Mouse (Mus musculus) spleen, adult 2 months (tissue): Measurements from ENCODE around the gene Parp3. TPM values are rescaled to one million over a fixed set of nuclear protein-coding genes. Genes with fewer than 3 reads are reported as not detected.

ENCODE experiments used
- DNase-seq, 2 experiments: peaks; one replicate each; pipeline versions ENCODE4 v3.0.0 to v3.0.0-alpha.2; 2012 to 2021; ENCODE audit warnings: low spot score in 2 of 2, low read depth in 1 of 2
- H3K27ac ChIP-seq: fragments of 200-500 bp; 2 replicates; pipeline ENCODE4 v1.5.1; 2012; ENCODE audit warnings: low read length, inconsistent platforms; ENCODE audit not compliant: insufficient read depth
- H3K27me3 ChIP-seq: fragments of 200-500 bp; 2 replicates; pipeline ENCODE4 v1.6.1; 2012; ENCODE audit warnings: mild to moderate bottlenecking, moderate library complexity, low read length, inconsistent platforms; ENCODE audit not compliant: control insufficient read depth, insufficient read depth
- H3K36me3 ChIP-seq: fragments of 200-500 bp; 2 replicates; pipeline ENCODE4 v1.6.1; 2012; ENCODE audit warnings: mild to moderate bottlenecking, low read length, inconsistent platforms; ENCODE audit not compliant: control insufficient read depth, insufficient read depth
- H3K4me1 ChIP-seq: fragments of 200-500 bp; 2 replicates; pipeline ENCODE4 v1.6.1; 2011; ENCODE audit warnings: inconsistent platforms; ENCODE audit not compliant: control insufficient read depth, insufficient read depth, insufficient read length
- H3K4me3 ChIP-seq: fragments of 200-500 bp; 2 replicates; pipeline ENCODE4 v1.5.1; 2011; ENCODE audit warnings: mild to moderate bottlenecking, inconsistent platforms; ENCODE audit not compliant: insufficient read depth, insufficient read length; ENCODE audit errors: extremely low read depth
- CTCF ChIP-seq: fragments of 200-500 bp; IDR thresholded peaks from 2 replicates; pipeline ENCODE4 v1.5.1; 2011; ENCODE audit warnings: mild to moderate bottlenecking, inconsistent platforms; ENCODE audit not compliant: insufficient read depth, insufficient read length, insufficient replicate concordance; ENCODE audit errors: extremely low read depth
- POLR2A ChIP-seq: fragments of 200-500 bp; IDR thresholded peaks from 2 replicates; pipeline ENCODE4 v1.6.1; 2011; ENCODE audit warnings: low read depth, low read length, inconsistent platforms
- WGBS: fragments of 180-500 bp; shearing (Covaris S2); methylation state at CpG from one replicate; pipeline ENCODE4 v1.1.7; 2018; 5-methylcytosine and 5-hydroxymethylcytosine counted together
- polyA plus RNA-seq: library from polyadenylated mRNA; depleted of rRNA; stranded (reverse); fragments of >200 nt; gene quantifications from 2 replicates; pipeline ENCODE4 v1.2.3, GENCODE M21; 2012; rRNA removed

Gene Parp3
- polyA plus RNA-seq, 1 experiment = 43.3 TPM

DNA sequence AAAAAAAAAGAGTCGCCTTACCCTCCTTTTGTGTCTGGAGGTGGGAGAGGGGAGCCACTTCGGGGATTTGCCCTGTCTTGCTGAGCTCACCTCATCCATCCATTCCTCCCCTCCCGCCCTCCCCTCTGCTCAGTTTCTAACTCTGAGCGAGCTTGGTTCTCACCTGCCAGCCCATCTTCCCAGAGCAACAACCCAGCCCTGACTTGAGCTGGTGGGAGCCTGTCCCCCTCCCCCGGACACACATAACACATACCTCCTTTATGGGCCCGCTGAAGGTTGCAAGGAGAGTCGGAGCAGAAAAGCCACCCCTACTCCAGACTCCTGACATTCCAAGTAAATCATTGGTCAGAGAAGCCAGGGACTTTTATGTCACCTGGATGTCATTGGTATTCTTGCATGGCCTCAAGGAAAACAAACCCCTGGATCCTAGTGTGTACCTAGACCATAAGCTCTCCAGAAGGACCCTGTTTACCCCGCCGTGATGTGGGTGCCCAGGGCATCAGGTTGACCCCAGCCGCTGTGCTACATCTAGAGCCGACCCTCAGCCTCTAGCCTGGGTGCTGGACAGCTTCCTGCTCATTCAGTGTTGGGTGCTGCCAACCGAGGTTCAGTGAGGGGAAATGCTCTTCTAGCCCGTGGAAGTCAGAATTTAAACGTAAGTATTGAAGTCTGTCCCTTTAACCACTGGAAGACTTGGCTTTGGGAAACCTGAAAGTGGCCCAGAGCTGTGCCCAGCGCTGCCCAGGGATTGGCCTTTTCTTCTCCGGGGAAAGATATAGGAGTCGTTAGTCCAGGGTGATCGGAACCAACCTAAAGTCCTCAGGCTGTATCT, 55.5 kb downstream of the Parp3 start:
- H3K4me3 ChIP-seq = no peak overlapping the region
- H3K4me1 ChIP-seq = peaks cover 2% of the 10 kb centered on the region; the same call in 1 of the 2 replicates
- H3K27me3 ChIP-seq = no peaks in the 10 kb centered on the region; the same call in 1 of the 2 replicates
- no peak overlapping the region for H3K27ac ChIP-seq
- TF ChIP-seq CTCF (no peak), POLR2A (no peak)
- 19% methylated on average over 18 of the region's 18 CpGs for WGBS
- no peaks in the 10 kb centered on the region for H3K36me3 ChIP-seq
- DNase-seq = no peak

- H3K27me3 ChIP-seq = no peaks in the 10 kb centered on the region; the same call in 1 of the 2 replicates
- no peak for DNase-seq
- WGBS = 3% methylated on average over 2 of the region's 2 CpGs
- TF ChIP-seq CTCF = no peak
- H3K4me1 ChIP-seq = peaks cover 2% of the 10 kb centered on the region; the same call in 1 of the 2 replicates
- H3K4me3 ChIP-seq = no peak overlapping the region
- no peaks in the 10 kb centered on the region for H3K36me3 ChIP-seq
- H3K27ac ChIP-seq = no peak overlapping the region
These were observed 56.1 kb downstream of the Parp3 start for GRCm38 (mm10) chr9:106420608-106421007.

Other genes starting within 250 kb of the Parp3 start
- gene Alas1, start 228.3 kb downstream of the Parp3 start, polyA plus RNA-seq = 29.6 and 39.5 TPM in 2 replicates
- gene Poc1a, start 195.9 kb downstream of the Parp3 start, polyA plus RNA-seq = 6.8 and 8.4 TPM in 2 replicates
- 73.1 and 93.2 TPM in 2 replicates for gene Dusp7, start 108.3 kb downstream of the Parp3 start, polyA plus RNA-seq
- gene Rpl29, start 47.5 kb downstream of the Parp3 start, polyA plus RNA-seq = 365 and 397 TPM in 2 replicates
- gene Acy1, start 38.6 kb downstream of the Parp3 start, polyA plus RNA-seq = 7.7 and 9.2 TPM in 2 replicates
- gene Abhd14b, start 29.5 kb downstream of the Parp3 start, polyA plus RNA-seq = 14.6 and 16.7 TPM in 2 replicates
- 11.5 and 12.7 TPM in 2 replicates for gene Abhd14a, start 29.3 kb downstream of the Parp3 start, polyA plus RNA-seq
- gene Pcbp4, start 23.7 kb downstream of the Parp3 start, polyA plus RNA-seq = 15.8 and 22.4 TPM in 2 replicates
- 0.28 and 0.66 TPM in 2 replicates for gene Gpr62, start 11.0 kb downstream of the Parp3 start, polyA plus RNA-seq
- 33.9 and 36.8 TPM in 2 replicates for gene Rrp9, start 986 bp downstream of the Parp3 start, polyA plus RNA-seq
- not detected in 2 replicates for gene Iqcf1, start 23.0 kb upstream of the Parp3 start, polyA plus RNA-seq
- gene Iqcf5, start 37.6 kb upstream of the Parp3 start, polyA plus RNA-seq = not detected in 2 replicates
- gene Iqcf3, start 84.7 kb upstream of the Parp3 start, polyA plus RNA-seq = not detected in 2 replicates
- not detected in 2 replicates for gene Iqcf4, start 94.0 kb upstream of the Parp3 start, polyA plus RNA-seq
- not detected in 2 replicates for gene Iqcf6, start 149.6 kb upstream of the Parp3 start, polyA plus RNA-seq
- gene Grm2, start 179.1 kb upstream of the Parp3 start, polyA plus RNA-seq = 0.06 TPM in 1 of 2 replicates, not detected in the other
- 43.5 and 46.5 TPM in 2 replicates for gene Tex264, start 209.0 kb upstream of the Parp3 start, polyA plus RNA-seq